Mouse (Mus musculus) Patski (cell line): ENCODE results near the gene Mab21l3. TPM values are rescaled to one million over a fixed set of nuclear protein-coding genes. Genes with fewer than 3 reads are reported as not detected.

Source experiments
- ATAC-seq: fragments of 100-300 bp; one replicate; pipeline ENCODE4 v1.8.0; 2021
- CTCF ChIA-PET: fragments of 350-600 bp; sonication (Branson Sonifier 250); formaldehyde crosslinking; loops from one replicate; lab custom pipeline; 2022; ENCODE audit warnings: inconsistent platforms; lab: Charles Lee
- POLR2A ChIA-PET: fragments of 350-600 bp; sonication (Branson Sonifier 250); formaldehyde crosslinking; loops from one replicate; lab custom pipeline; 2022; ENCODE audit warnings: antibody characterized with exemption, inconsistent platforms; lab: Charles Lee
- DNase-seq: peaks from one replicate; pipeline ENCODE4 v3.0.0-alpha.2; 2011; ENCODE audit warnings: low read depth, low spot score
- H3K27me3 ChIP-seq: fragments of 371-371 bp; one replicate; pipeline ENCODE4 v1.5.1; 2021
- CTCF ChIP-seq: fragments of 100-300 bp; IDR thresholded peaks from one replicate; pipeline ENCODE4 v1.5.1; 2021
- in situ Hi-C: fragments of 300-500 bp; cut with MboI; formaldehyde crosslinking; loops from 3 replicates; pipeline ENCODE4 v1.11.1; 2018; ENCODE audit warnings: low pct_unique_long_range_greater_than_20kb, mixed read lengths
- polyA plus RNA-seq: library from polyadenylated mRNA; unstranded; gene quantifications from one replicate; pipeline ENCODE4 v1.2.3, GENCODE M21; 2021

Gene Mab21l3
- polyA plus RNA-seq, 1 experiment from 2014 or later, result 1.1 TPM

DNA sequence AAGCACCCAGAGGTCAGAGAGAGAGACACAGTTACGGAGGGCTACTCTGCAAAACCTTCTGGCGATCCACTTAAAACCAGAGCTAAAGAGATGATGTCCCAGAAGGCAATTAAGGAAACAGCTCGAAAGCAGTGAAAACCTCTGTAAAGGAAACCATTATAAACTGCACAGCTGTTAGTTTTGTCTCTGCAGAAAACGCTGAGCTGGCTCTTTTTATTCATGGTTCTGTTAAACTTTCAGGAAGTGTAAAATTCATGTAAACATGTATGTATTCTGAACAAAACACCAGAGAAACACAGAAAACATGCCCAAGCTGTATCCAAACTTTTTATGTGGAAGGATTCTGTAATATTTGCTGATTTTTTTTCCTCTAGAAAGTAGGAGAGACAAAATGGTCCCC, 2.7 kb downstream of the Mab21l3 start:
- no peak for TF ChIP-seq CTCF
- in situ Hi-C loops, result no loop called here
- ChIA-PET POLR2A (no interaction called here), CTCF (interaction anchor here (1.2 kb wide), 1 partner anchor 11 kb away, joined by 4 read pairs; no protein-coding TSS in a partner anchor)
- no peak for DNase-seq
- no peak for ATAC-seq
- no peaks in the 10 kb centered on the region for H3K27me3 ChIP-seq

DNA sequence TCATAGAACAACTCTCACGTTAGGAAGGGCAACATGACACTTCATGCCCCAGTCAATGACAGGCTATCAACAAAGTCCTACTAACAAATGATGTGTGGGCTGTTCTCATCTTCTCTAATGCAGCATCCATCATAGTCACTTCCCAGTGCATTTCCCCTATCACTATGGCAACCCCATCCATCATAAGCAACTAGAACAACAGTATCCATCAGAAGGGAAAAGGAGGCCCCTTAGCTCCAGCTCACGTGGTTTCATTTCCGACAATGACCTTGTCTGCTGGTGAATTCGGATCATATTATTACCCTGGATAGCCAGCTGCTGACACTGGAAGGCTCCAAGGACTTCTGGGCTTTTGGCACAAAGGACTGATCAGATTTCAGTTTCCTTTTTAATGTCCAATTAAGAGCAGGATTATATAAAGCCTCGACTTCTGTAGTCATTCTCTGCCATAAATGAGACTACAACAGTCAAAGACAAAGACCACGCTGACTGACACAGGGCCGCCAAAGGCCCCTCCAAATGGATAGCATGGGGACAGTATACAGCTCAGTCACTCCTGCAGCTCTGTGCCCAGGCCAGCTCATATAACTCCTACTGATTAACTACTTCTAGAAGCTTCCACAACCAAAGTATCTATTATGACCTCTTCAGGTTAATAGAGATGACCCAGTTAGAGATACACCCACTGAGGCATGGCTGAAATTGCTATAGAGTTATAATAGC, 6.2 kb downstream of the Mab21l3 start:
- in situ Hi-C loops, result no loop called here
- POLR2A ChIA-PET, result no interaction called here
- CTCF ChIA-PET, result interaction anchor here (1.2 kb wide), 2 partner anchors 9 to 28 kb away, joined by 3 read pairs; no protein-coding TSS in a partner anchor
- no peak for ATAC-seq
- H3K27me3 ChIP-seq, result no peaks in the 10 kb centered on the region
- DNase-seq, result no peak
- TF ChIP-seq CTCF, result no peak

GRCm38 (mm10) chr3:101839327-101839726, 9.4 kb downstream of the Mab21l3 start:
- in situ Hi-C loops, result no loop called here
- CTCF ChIA-PET, result interaction anchor here (1.1 to 3.4 kb wide), 4 partner anchors 13 to 37 kb away, joined by 3 to 8 read pairs (median 4); no protein-coding TSS in a partner anchor
- no peak for DNase-seq

DNA sequence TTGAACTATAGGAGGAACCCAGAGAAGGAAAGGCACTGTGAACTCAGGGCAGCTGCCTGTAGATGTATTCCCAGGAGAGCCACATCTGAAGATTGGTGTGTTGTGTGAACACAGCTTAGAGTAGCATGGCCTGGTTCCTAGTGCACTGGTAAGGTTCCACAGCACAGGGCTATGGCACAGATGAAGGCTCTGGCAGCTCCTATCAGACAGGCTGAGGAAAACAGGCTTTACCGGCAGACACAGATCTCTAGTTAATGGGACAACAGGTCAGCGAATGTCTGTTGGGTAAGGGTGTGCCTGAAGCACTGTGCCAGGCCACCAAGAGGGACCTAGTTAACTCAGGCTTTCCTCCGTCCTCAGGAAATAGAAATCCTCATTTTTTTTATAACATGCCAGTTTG, 11.8 kb downstream of the Mab21l3 start:
- in situ Hi-C loops, result no loop called here
- ChIA-PET POLR2A (no interaction called here), CTCF (interaction anchor here (1.8 kb wide), 1 partner anchor 39 kb away, joined by 5 read pairs; no protein-coding TSS in a partner anchor)
- no peak for TF ChIP-seq CTCF
- ATAC-seq (no peak), DNase-seq (no peak)
- no peaks in the 10 kb centered on the region for H3K27me3 ChIP-seq

More at GRCm38 (mm10) chr3:101839327-101839726, 9.4 kb downstream of the Mab21l3 start:
- POLR2A ChIA-PET, result interaction anchor here (0.6 kb wide), 2 partner anchors 298 to 1352 kb away, joined by 3 to 4 read pairs; no protein-coding TSS in a partner anchor
- ATAC-seq, result no peak
- no peaks in the 10 kb centered on the region for H3K27me3 ChIP-seq
- no peak for TF ChIP-seq CTCF

DNA sequence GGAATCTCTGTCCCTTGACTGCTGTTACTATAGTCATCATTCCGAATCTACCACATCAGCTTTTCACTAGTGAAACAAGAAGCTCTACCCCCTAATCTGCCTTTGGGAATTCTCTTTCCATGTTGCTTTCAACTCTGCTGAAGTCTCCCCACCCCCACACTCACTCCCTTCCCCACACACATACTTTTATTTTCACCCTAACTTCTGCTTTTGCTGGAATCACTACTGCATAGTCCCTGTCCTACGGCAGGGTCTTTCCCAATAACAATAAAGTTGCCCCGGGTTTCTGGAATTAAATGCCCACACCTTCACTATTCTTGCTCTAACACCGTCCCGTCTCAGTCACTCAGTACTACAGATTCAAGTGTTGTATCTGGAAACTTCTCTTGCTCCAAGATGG, 12.2 kb downstream of the Mab21l3 start:
- ChIA-PET CTCF (interaction anchor here (1.8 kb wide), 1 partner anchor 40 kb away, joined by 5 read pairs; no protein-coding TSS in a partner anchor), POLR2A (interaction anchor here (0.7 to 0.8 kb wide), 2 partner anchors 25 to 374 kb away, joined by 3 read pairs; no protein-coding TSS in a partner anchor)
- no peak for DNase-seq
- in situ Hi-C loops, result no loop called here
- no peaks in the 10 kb centered on the region for H3K27me3 ChIP-seq
- no peak for TF ChIP-seq CTCF
- no peak for ATAC-seq

DNA sequence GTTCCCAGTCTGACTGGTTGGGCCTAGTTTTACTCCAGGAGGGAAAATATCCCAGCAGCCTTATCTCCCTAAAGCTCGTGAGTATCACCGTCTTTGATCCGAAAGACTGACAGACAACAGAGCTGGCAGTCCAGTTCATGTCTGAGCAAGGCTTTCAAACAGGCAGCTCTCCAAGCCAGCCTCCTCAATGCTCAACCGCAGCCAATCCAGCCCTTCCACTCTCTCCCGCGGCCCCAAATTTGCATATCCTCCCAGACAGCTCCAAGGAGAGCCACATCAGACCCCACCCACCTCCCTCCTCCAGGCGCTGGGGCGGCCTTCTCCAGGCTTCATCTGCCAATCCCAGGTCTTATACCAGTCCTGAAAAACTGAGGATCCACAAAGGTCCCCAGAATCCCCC, 12.7 kb downstream of the Mab21l3 start:
- H3K27me3 ChIP-seq, result no peaks in the 10 kb centered on the region
- ATAC-seq (peak; percentile 31), DNase-seq (no peak)
- POLR2A ChIA-PET, result interaction anchor here (0.7 to 0.8 kb wide), 2 partner anchors 24 to 373 kb away, joined by 3 read pairs; no protein-coding TSS in a partner anchor
- no peak for TF ChIP-seq CTCF
- CTCF ChIA-PET, result interaction anchor here (1.0 to 1.8 kb wide), 2 partner anchors 40 to 76 kb away, joined by 3 to 5 read pairs; no protein-coding TSS in a partner anchor
- in situ Hi-C loops, result no loop called here

GRCm38 (mm10) chr3:101831189-101831858, 17.4 kb downstream of the Mab21l3 start:
- TF ChIP-seq CTCF, result no peak
- CTCF ChIA-PET, result interaction anchor here (0.5 to 1.9 kb wide), 4 partner anchors 12 to 866 kb away, joined by 3 to 5 read pairs (median 4); no protein-coding TSS in a partner anchor
- DNase-seq (peak; percentile 95), ATAC-seq (peak; percentile 75)
- POLR2A ChIA-PET, result interaction anchor here (0.7 to 1.4 kb wide), 2 partner anchors 9 to 228 kb away, joined by 3 to 4 read pairs; no protein-coding TSS in a partner anchor
- in situ Hi-C loops, result no loop called here
- H3K27me3 ChIP-seq, result no peaks in the 10 kb centered on the region

DNA sequence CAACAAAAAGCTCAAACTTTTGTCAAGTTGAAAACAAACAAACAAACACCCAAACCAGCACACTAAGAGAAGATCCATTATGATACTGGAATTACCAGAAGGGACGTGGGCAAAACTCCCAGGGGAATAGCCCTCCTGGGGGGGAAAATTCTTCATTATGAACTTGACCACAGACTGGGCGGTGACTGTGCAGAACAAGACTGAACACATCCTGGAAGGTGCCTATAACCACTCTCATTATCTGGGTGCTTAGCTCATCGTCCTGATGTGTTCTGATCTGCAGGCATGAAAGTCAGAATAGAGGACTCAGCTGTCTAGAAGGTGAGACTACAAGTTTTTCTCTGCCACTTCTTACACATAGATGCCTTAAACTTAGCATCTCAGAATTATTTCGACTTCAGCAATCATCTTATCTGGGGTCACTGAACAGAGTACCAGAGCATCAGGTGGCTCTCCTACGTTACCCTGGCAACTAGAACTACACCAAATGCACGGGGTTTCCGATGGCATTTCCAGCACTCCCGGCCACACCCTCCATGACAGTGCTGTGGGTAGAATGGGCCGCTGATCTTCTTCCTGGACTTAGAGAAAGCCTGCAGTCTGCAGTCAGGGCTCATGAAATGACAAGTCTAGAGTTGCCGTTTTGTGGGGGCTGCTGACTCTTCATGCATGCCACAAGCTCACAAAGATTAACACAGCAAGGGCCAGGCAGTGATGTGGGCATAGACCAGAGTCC, 18.7 kb downstream of the Mab21l3 start:
- peak; percentile 41 for ATAC-seq
- peak; percentile 67 for DNase-seq
- CTCF ChIA-PET, result interaction anchor here (1.0 to 1.9 kb wide), 3 partner anchors 11 to 17 kb away, joined by 3 to 5 read pairs (median 4); no protein-coding TSS in a partner anchor
- no peaks in the 10 kb centered on the region for H3K27me3 ChIP-seq
- POLR2A ChIA-PET, result interaction anchor here (0.6 to 1.4 kb wide), 2 partner anchors 227 to 379 kb away, joined by 4 read pairs; no protein-coding TSS in a partner anchor
- in situ Hi-C loops, result no loop called here
- TF ChIP-seq CTCF, result no peak

- POLR2A ChIA-PET, result no interaction called here
These were observed 20.2 kb downstream of the Mab21l3 start for GRCm38 (mm10) chr3:101828595-101828994.

More at GRCm38 (mm10) chr3:101828595-101828994, 20.2 kb downstream of the Mab21l3 start:
- CTCF ChIA-PET, result no interaction called here
- no peak for ATAC-seq
- DNase-seq, result no peak
- no peak for TF ChIP-seq CTCF
- H3K27me3 ChIP-seq, result no peaks in the 10 kb centered on the region
- in situ Hi-C loops, result no loop called here
